Mouse (Mus musculus) mesoderm, embryonic 11.5 days (tissue): ENCODE results near the gene Mst1.

ENCODE experiments used
- DNase-seq: peaks from one replicate; pipeline ENCODE4 v3.0.0-alpha.2; 2012; ENCODE audit warnings: low read depth, low spot score

Gene Mst1

DNA sequence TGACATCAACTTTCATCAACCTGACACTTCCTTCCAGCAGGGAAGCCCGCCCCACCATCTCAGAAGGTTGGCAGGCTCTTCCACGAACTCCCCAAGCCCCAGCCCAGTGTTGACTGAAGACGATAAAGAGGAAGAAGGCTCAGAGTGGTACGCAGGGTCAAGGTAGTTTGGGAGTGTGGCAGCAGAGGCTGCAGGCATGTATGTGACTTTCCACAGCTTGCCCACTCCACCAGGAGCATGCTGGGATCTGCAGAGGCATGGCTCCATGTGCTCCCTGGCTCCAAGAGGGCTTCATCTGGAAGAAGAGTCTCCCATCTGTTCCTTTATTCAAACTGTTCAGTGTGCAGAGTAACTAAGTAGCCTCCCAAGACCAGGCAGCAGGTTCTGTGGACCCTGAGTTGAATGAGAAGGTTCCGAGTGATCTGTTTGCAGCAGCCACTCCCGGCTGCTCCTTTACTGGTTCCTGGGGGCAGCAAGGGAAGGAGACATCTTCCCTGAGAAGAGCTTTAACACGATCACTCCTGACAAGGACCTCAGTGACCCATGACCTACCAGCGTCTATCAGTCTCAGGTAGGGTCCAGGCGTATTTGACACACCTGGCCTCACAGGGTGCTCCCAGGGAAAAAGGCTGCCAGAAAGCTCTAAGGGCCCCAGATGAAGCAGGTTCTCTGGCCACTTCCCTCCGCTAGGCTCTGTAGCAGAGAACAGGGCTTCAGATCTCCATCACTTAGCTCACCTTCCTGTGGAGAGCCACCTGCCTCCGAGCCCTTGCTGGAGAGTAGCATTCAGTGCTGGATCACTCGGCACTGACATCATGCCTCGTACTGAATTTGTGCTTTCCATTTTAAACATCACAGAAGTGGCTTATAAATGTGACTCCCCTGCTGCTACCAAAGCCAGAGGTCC, 49.1 kb downstream of the Mst1 start:
- no peak for DNase-seq

DNA sequence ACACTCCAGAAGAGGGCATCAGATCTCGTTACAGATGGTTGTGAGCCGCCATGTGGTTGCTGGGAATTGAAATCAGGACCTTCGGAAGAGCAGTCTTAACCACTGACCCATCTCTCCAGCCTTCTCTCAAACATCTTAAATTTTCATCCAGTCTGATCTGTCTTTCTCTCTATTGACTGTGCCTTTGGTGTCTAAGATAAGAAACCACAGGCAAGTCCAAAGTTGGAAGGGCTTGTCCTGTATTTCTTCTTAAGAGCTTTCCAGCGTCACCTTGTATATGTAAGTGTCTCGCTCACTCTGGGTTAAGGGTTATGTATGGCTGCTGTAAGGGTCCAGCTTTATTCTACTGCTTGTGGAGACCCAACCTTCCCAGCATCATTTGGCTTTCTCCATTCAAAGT, 51.3 kb downstream of the Mst1 start:
- no peak for DNase-seq

DNA sequence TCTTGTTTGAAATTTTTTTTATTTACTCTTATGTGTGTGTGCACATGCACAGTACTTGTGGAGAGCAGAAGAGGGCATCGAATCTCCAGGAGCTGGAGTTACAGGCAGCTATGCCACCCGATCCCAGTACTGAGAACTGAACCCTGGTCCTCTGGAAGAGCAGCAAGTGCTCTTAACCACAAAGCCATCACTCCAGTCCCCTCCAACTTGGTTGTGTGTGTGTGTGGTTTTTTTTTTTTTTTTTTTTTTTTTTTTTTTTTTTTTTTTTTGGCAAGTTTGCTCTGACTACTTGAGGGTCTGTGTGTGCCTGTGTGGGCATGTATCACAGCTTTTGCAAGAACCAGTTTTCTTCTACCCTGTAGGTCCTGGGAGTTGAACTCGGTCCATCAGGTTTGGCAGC, 52.1 kb downstream of the Mst1 start:
- no peak for DNase-seq

DNA sequence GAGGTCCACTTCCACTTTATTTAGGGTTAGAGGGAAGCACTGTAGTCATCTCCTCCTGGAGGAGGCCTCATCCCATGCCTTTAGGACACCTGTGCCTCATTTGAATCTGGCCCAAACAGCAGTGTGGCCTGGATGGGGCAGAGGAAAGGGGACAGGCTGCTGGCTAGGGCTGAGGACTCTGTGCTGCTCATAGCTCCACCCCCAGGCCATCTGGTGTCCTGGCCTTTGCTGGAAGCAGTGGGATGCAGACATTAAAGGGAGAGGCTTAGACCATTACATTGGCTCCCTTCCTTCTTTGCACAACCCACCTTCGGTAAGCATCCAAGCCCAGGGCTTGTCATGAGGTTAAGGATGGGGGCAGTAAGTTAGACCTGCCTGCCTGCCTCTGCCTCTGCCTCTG, 53.2 kb downstream of the Mst1 start:
- no peak for DNase-seq
